Mouse (Mus musculus) cerebellum, adult 2 months (tissue): Measurements from ENCODE around the gene Magi2.

Experiments
- CTCF ChIP-seq: fragments of 200-500 bp; IDR thresholded peaks from 2 replicates; pipeline ENCODE4 v1.5.1; 2011; ENCODE audit warnings: low read depth, mild to moderate bottlenecking, control low read depth, low read length, moderate library complexity, borderline replicate concordance; ENCODE audit not compliant: insufficient read depth
- POLR2A ChIP-seq: fragments of 200-500 bp; IDR thresholded peaks from 2 replicates; pipeline ENCODE4 v1.6.1; 2011; ENCODE audit warnings: low read length, control low read depth, borderline replicate concordance; ENCODE audit not compliant: insufficient read depth

DNA sequence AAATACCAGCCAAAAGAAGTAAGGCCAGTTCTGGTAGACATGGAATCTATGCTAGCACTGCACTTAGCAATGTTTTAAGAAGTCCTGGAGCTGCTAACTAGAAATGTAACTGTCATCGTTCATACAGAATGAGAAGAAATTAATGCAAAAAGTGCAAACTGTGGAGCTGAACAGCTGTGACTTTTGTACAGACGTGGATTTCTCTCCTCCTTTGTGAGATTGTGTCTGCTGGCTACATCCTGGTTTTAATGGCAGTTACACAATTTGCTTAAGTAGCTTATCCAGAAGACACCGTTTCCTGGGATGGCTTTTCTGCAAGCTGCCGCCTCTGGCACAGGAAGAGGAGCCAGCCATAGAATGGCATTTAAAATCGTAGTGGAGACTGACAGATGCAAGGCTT lies 1136.4 kb downstream of the Magi2 start:
- TF ChIP-seq POLR2A: no peak
- no peak for TF ChIP-seq CTCF
